Mouse (Mus musculus): ENCODE data around the gene Satb2. TPM values are rescaled to one million over a fixed set of nuclear protein-coding genes. Genes with fewer than 3 reads are reported as not detected.
"Not testable (repeated sequence)": the region's sequence is repeated elsewhere in the genome, so short reads cannot be mapped to it uniquely, and the experiment has no call there.

Satb2 gene
- polyA plus RNA-seq, 1 experiment from 2014 or later: 0.90 TPM

GRCm38 (mm10) chr1:56822025-56822424 is 156.4 kb downstream of the Satb2 start:
- no peaks in the 10 kb centered on the region for H3K9me3 ChIP-seq (replicated peaks; ENCODE audit: control insufficient read depth, low read length)
- H3K4me1 ChIP-seq (ENCODE audit: control insufficient read depth, insufficient read depth, low read length): no peaks in the 10 kb centered on the region
- ATAC-seq (replicated peaks; ENCODE audit: insufficient number of reproducible peaks, low FRiP score, low TSS enrichment): no peak
- H3K36me3 ChIP-seq (ENCODE audit: control insufficient read depth, insufficient read depth, low read length): no peaks in the 10 kb centered on the region
- WGBS (ENCODE audit: insufficient replicate concordance): 89% methylated on average over 3 of the region's 3 CpGs
- H3K9ac ChIP-seq (ENCODE audit: low read depth, low read length): no peak overlapping the region
- no peak overlapping the region for H3K4me2 ChIP-seq
- H3K4me3 ChIP-seq (ENCODE audit: low read depth, low read length): no peak overlapping the region
- H3K27me3 ChIP-seq (ENCODE audit: control insufficient read depth, insufficient read depth, low read length): no peaks in the 10 kb centered on the region
- no peak overlapping the region for H3K27ac ChIP-seq (ENCODE audit: low read depth, low read length)

- no peak for ATAC-seq (replicated peaks; ENCODE audit: insufficient number of reproducible peaks, low FRiP score, low TSS enrichment)
- Histone ChIP-seq H3K9me3 (replicated peaks; ENCODE audit: control insufficient read depth, low read length) (no peaks in the 10 kb centered on the region), H3K4me3 (ENCODE audit: low read depth, low read length) (no peak overlapping the region)
Observed at GRCm38 (mm10) chr1:56813506-56813905, 164.9 kb downstream of the Satb2 start.

DNA sequence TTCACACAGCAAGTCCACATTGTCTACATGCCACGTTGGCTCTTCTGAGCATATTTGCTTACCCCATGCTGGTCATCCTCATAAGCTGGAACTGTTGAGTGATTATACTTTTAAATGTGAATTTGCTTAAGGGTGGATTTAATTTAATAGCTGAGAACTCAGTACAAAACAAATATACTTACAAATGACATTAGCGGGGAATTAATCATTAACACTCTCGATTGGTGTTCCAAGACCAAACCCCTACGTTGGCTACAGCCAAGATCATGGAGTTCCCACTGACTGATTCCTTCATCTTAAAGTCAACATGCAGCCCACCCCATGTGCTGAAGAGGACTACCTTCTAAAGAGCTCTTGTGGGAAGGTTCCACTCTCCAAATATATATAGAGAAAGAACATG is 165.5 kb downstream of the Satb2 start:
- Histone ChIP-seq H3K4me1 (ENCODE audit: control insufficient read depth, insufficient read depth, low read length) (no peaks in the 10 kb centered on the region; the same call in 1 of the 2 replicates), H3K4me2 (no peak overlapping the region), H3K9ac (ENCODE audit: low read depth, low read length) (no peak overlapping the region), H3K9me3 (replicated peaks; ENCODE audit: control insufficient read depth, low read length) (no peaks in the 10 kb centered on the region), H3K4me3 (ENCODE audit: low read depth, low read length) (no peak overlapping the region), H3K27ac (ENCODE audit: low read depth, low read length) (no peak overlapping the region), H3K27me3 (ENCODE audit: control insufficient read depth, insufficient read depth, low read length) (no peaks in the 10 kb centered on the region), H3K36me3 (ENCODE audit: control insufficient read depth, insufficient read depth, low read length) (no peaks in the 10 kb centered on the region)
- ATAC-seq (replicated peaks; ENCODE audit: insufficient number of reproducible peaks, low FRiP score, low TSS enrichment): no peak
- WGBS (ENCODE audit: insufficient replicate concordance): 88% methylated on average over 4 of the region's 4 CpGs

More at GRCm38 (mm10) chr1:56813506-56813905, 164.9 kb downstream of the Satb2 start:
- H3K4me2 ChIP-seq: no peak overlapping the region
- no peaks in the 10 kb centered on the region for H3K27me3 ChIP-seq (ENCODE audit: control insufficient read depth, insufficient read depth, low read length)
- H3K36me3 ChIP-seq (ENCODE audit: control insufficient read depth, insufficient read depth, low read length): no peaks in the 10 kb centered on the region
- no peak overlapping the region for H3K9ac ChIP-seq (ENCODE audit: low read depth, low read length)
- H3K27ac ChIP-seq (ENCODE audit: low read depth, low read length): no peak overlapping the region
- H3K4me1 ChIP-seq (ENCODE audit: control insufficient read depth, insufficient read depth, low read length): no peaks in the 10 kb centered on the region; the same call in 1 of the 2 replicates

GRCm38 (mm10) chr1:56811486-56811885 is 167.0 kb downstream of the Satb2 start:
- H3K4me1 ChIP-seq (ENCODE audit: control insufficient read depth, insufficient read depth, low read length): no peaks in the 10 kb centered on the region; the same call in 1 of the 2 replicates
- H3K27me3 ChIP-seq (ENCODE audit: control insufficient read depth, insufficient read depth, low read length): no peaks in the 10 kb centered on the region
- no peaks in the 10 kb centered on the region for H3K36me3 ChIP-seq (ENCODE audit: control insufficient read depth, insufficient read depth, low read length)
- H3K27ac ChIP-seq (ENCODE audit: low read depth, low read length): no peak overlapping the region
- ATAC-seq (replicated peaks; ENCODE audit: insufficient number of reproducible peaks, low FRiP score, low TSS enrichment): no peak
- no peak overlapping the region for H3K4me2 ChIP-seq
- no peak overlapping the region for H3K4me3 ChIP-seq (ENCODE audit: low read depth, low read length)
- WGBS (ENCODE audit: insufficient replicate concordance): 75% methylated on average over 3 of the region's 3 CpGs
- H3K9ac ChIP-seq (ENCODE audit: low read depth, low read length): no peak overlapping the region
- no peaks in the 10 kb centered on the region for H3K9me3 ChIP-seq (replicated peaks; ENCODE audit: control insufficient read depth, low read length)

DNA sequence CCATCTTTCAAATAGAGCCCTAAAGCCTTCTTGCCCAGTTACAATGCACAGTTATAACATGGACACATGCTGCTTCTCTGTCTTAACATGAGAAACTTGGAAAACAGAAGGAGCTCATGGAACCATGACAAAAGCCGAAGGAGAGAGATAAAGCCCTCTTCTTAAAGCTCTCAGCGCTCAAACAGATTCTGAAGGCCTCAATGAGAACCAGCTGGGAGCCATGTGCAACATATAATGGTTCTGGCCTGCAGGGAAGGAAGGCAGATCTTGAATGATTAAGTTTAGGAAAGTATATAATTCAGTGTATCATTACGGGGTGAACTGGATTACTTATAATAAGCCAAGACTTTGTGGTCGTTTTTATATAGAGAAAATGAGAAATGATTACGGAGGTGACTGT is 172.4 kb downstream of the Satb2 start:
- Histone ChIP-seq H3K4me2 (no peak overlapping the region), H3K27me3 (ENCODE audit: control insufficient read depth, insufficient read depth, low read length) (no peaks in the 10 kb centered on the region), H3K4me3 (ENCODE audit: low read depth, low read length) (no peak overlapping the region), H3K9ac (ENCODE audit: low read depth, low read length) (no peak overlapping the region), H3K9me3 (replicated peaks; ENCODE audit: control insufficient read depth, low read length) (no peaks in the 10 kb centered on the region), H3K36me3 (ENCODE audit: control insufficient read depth, insufficient read depth, low read length) (no peaks in the 10 kb centered on the region), H3K4me1 (ENCODE audit: control insufficient read depth, insufficient read depth, low read length) (no peaks in the 10 kb centered on the region), H3K27ac (ENCODE audit: low read depth, low read length) (no peak overlapping the region)
- no peak for ATAC-seq (replicated peaks; ENCODE audit: insufficient number of reproducible peaks, low FRiP score, low TSS enrichment)
- WGBS (ENCODE audit: insufficient replicate concordance): 77% methylated on average over 5 of the region's 5 CpGs

DNA sequence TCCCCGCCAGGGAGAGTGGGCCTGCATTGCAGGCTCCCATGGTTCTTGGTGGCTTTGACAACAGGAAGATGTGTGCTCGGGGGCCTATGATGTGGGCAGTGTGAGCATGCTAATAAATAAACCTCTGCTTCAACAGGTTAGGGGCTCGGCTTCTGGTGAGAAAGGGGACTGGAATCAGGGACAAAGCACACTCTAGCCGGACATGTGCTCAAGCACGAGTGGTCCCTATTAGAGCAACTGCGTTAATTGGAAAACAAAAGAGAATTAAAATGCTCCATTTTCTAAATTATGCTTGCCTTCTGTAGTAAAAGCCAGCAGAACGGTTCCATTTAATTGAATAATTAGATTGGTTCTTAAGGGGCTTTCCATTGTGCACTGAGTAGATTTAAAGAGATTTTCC is 177.8 kb downstream of the Satb2 start:
- no peak overlapping the region for H3K4me2 ChIP-seq
- no peaks in the 10 kb centered on the region for H3K27me3 ChIP-seq (ENCODE audit: control insufficient read depth, insufficient read depth, low read length)
- no peak overlapping the region for H3K4me3 ChIP-seq (ENCODE audit: low read depth, low read length)
- WGBS (ENCODE audit: insufficient replicate concordance): 85% methylated on average over 7 of the region's 7 CpGs
- ATAC-seq (replicated peaks; ENCODE audit: insufficient number of reproducible peaks, low FRiP score, low TSS enrichment): no peak
- H3K4me1 ChIP-seq (ENCODE audit: control insufficient read depth, insufficient read depth, low read length): no peaks in the 10 kb centered on the region
- H3K9me3 ChIP-seq (replicated peaks; ENCODE audit: control insufficient read depth, low read length): no peaks in the 10 kb centered on the region
- no peaks in the 10 kb centered on the region for H3K36me3 ChIP-seq (ENCODE audit: control insufficient read depth, insufficient read depth, low read length)
- no peak overlapping the region for H3K27ac ChIP-seq (ENCODE audit: low read depth, low read length)
- H3K9ac ChIP-seq (ENCODE audit: low read depth, low read length): no peak overlapping the region

- Histone ChIP-seq H3K36me3 (ENCODE audit: control insufficient read depth, insufficient read depth, low read length) (no peaks in the 10 kb centered on the region), H3K27ac (ENCODE audit: low read depth, low read length) (no peak overlapping the region), H3K4me3 (ENCODE audit: low read depth, low read length) (no peak overlapping the region), H3K9ac (ENCODE audit: low read depth, low read length) (no peak overlapping the region), H3K27me3 (ENCODE audit: control insufficient read depth, insufficient read depth, low read length) (no peaks in the 10 kb centered on the region), H3K4me2 (no peak overlapping the region; the same call in 1 of the 2 replicates), H3K9me3 (replicated peaks; ENCODE audit: control insufficient read depth, low read length) (no peaks in the 10 kb centered on the region), H3K4me1 (ENCODE audit: control insufficient read depth, insufficient read depth, low read length) (no peaks in the 10 kb centered on the region)
- ATAC-seq (replicated peaks; ENCODE audit: insufficient number of reproducible peaks, low FRiP score, low TSS enrichment): no peak
- whole genome bisulfite sequencing (ENCODE audit: insufficient replicate concordance): 70% methylated on average over 19 of the region's 19 CpGs
Observed at GRCm38 (mm10) chr1:56795016-56795608, 183.3 kb downstream of the Satb2 start.

DNA sequence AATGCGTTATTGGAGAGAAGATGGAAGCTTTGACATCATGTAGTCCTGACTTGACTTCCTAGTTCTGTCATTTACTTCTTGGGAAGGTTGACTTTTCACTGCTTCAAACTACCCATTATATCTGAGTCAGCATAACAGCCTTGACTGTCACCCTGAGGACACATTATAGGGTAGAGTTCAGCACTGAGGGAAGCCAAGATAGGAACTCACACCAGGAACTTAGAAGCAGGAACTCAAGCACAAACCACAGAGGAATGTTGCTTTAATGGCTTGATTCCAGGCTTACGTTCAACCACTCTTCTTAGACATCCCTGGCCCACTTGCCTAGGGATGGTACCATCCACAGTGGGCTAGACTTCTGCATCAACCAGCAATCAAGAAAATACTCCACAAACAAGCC is 188.8 kb downstream of the Satb2 start:
- Histone ChIP-seq H3K9me3 (replicated peaks; ENCODE audit: control insufficient read depth, low read length) (no peaks in the 10 kb centered on the region), H3K27ac (ENCODE audit: low read depth, low read length) (no peak overlapping the region), H3K36me3 (ENCODE audit: control insufficient read depth, insufficient read depth, low read length) (no peaks in the 10 kb centered on the region), H3K27me3 (ENCODE audit: control insufficient read depth, insufficient read depth, low read length) (no peaks in the 10 kb centered on the region), H3K4me1 (ENCODE audit: control insufficient read depth, insufficient read depth, low read length) (no peaks in the 10 kb centered on the region), H3K4me3 (ENCODE audit: low read depth, low read length) (no peak overlapping the region), H3K4me2 (no peak overlapping the region), H3K9ac (ENCODE audit: low read depth, low read length) (no peak overlapping the region)
- no peak for ATAC-seq (replicated peaks; ENCODE audit: insufficient number of reproducible peaks, low FRiP score, low TSS enrichment)
- 70% methylated on average over 2 of the region's 2 CpGs for WGBS (ENCODE audit: insufficient replicate concordance)

GRCm38 (mm10) chr1:56782139-56782538 is 196.3 kb downstream of the Satb2 start:
- H3K9ac ChIP-seq (ENCODE audit: low read depth, low read length); H3K4me2 ChIP-seq; H3K4me1 ChIP-seq (ENCODE audit: control insufficient read depth, insufficient read depth, low read length); H3K4me3 ChIP-seq (ENCODE audit: low read depth, low read length); H3K36me3 ChIP-seq (ENCODE audit: control insufficient read depth, insufficient read depth, low read length); H3K27ac ChIP-seq (ENCODE audit: low read depth, low read length); H3K9me3 ChIP-seq (replicated peaks; ENCODE audit: control insufficient read depth, low read length); H3K27me3 ChIP-seq (ENCODE audit: control insufficient read depth, insufficient read depth, low read length): not testable (repeated sequence)
- peak; percentile 83; the same call in 1 of the 2 replicates for ATAC-seq (replicated peaks; ENCODE audit: insufficient number of reproducible peaks, low FRiP score, low TSS enrichment)
- 83% methylated on average over 13 of the region's 13 CpGs for WGBS (ENCODE audit: insufficient replicate concordance)
